Mouse (Mus musculus) skeletal muscle tissue, postnatal 0 days (tissue): ENCODE measurements around the gene Napepld. TPM values are rescaled to one million over a fixed set of nuclear protein-coding genes. Genes with fewer than 3 reads are reported as not detected.

Source experiments
- polyA plus RNA-seq: library from polyadenylated mRNA; unstranded; fragments of >200 nt; fragmentation: Nextera tagmentation; extraction: Ambion mirVana; gene quantifications from 2 replicates; pipeline ENCODE4 v1.2.1, GENCODE M21; 2015

Gene Napepld
- 2.1 and 2.4 TPM in 2 replicates for polyA plus RNA-seq

GRCm38 (mm10) chr5:21701351-21702008 is at the start of gene Napepld:
TSS of gene Napepld (minus strand) at chr5:21701396.

GRCm38 (mm10) chr5:21736956-21737585 is 35.9 kb upstream of the Napepld start, which contains the start of gene Pmpcb:
TSS of gene Pmpcb (plus strand) at chr5:21737141.

GRCm38 (mm10) chr5:21645439-21646132 is 55.6 kb downstream of the Napepld start, which contains the start of the genes Fbxl13 and Armc10:
TSS of gene Fbxl13 (minus strand) at chr5:21645634.
TSS of gene Armc10 (plus strand) at chr5:21645813.

Other genes starting within 250 kb of the Napepld start
- gene Lrrc17, start 157.8 kb downstream of the Napepld start, polyA plus RNA-seq = 53.2 and 68.5 TPM in 2 replicates
- 0.39 and 0.47 TPM in 2 replicates for gene Fbxl13, start 55.8 kb downstream of the Napepld start, polyA plus RNA-seq
- gene Armc10, start 55.6 kb downstream of the Napepld start, polyA plus RNA-seq = 8.6 and 10.0 TPM in 2 replicates
- 95.8 and 99.1 TPM in 2 replicates for gene Pmpcb, start 35.7 kb upstream of the Napepld start, polyA plus RNA-seq
- gene Dnajc2, start 83.9 kb upstream of the Napepld start, polyA plus RNA-seq = 30.7 and 34.2 TPM in 2 replicates
- gene Psmc2, start 83.9 kb upstream of the Napepld start, polyA plus RNA-seq = 167 and 179 TPM in 2 replicates
- gene Slc26a5, start 164.2 kb upstream of the Napepld start, polyA plus RNA-seq = not detected in 2 replicates